Mouse (Mus musculus) right cerebral cortex, postnatal 25 days (tissue): ENCODE results near the gene Hectd3.

Source experiments
- DNase-seq: peaks from one replicate; pipeline ENCODE4 v3.0.0; 2022

Gene Hectd3

DNA sequence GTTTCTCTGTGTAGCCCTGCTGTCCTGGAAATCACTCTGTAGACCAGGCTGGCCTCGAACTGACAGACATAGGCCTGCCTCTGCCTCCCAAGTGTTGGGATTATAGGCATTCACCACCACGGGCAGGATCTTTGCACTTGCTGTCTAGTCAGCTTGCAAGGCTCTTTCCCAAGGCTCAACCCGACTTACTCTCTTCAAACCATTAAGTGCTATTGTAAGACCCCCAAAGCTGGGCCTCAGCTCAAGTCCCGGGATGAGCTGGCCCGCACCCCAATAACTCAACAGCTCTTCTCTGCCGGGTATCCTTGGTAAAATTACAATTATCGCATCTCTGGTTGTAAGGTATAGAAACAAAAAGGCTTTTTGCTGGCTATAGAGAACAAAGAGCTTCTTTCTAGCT is 23.2 kb downstream of the Hectd3 start:
- no peak for DNase-seq

DNA sequence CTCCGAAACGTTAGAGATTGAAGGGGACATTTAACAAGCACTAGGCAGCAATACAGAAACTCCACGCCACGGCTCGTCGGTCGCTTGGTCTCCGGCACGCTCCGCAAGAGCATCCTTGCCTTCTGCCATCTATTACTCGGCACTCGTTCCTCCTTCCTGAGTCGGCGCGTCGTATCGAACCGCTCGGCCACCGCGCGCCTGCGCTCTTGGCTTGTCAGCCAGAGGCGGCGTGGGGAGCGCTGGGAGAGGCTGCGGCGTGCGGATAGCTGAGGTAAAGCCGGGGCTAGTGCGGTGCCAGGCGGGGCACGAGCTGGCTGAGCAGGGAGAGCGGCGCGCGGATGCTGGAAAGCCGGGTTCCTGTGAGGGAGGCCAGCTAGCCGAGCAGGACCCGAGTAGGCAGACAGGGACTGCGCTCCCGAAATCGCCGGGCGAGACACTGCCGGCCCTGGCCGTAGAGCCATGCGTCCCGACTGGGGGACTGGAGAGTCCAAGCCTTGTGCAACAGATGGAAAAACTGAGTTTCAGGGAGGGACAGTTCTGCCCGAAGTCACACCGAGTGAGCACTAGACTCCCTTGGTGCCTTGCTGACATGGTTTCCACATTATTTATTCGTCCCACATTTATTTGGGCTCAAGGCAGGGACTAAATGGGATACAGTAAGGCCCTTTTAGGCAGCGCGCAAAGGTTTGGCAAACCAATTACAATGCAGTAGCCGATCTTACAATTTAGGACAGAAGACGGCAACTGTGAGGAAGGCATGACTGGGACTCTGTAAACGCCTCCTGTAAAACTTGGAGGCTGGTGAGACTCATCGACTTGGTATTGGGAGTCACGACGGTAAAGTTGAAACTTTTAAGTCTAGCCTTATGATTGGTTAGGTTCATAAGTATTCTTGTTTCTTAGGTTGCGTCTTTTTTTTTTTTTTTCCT is 24.4 kb downstream of the Hectd3 start, which contains the start of gene Eif2b3:
Gene Eif2b3 (plus strand): TSS at position 197 of the 929 bp plus-strand sequence.
- DNase-seq = peak; percentile 91

DNA sequence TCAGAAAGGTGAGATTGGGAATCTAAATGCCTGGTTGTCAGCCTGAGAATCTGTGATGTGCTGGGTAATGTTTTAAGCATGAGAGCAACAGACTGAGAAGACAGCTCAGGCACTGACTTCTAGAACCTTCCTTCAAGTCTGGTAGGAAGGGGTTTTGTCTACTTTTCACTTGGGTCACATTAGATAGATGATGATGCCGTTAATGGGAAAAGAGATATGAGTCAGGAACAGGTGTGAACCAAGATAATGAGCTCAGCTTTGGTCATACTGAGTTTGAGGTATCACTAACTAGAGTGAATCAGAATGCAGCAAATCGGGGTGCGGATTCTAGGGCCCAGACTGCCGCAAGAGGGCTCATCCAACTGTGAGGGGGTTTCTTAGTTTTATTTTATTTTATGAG is 28.4 kb downstream of the Hectd3 start:
- DNase-seq = no peak

DNA sequence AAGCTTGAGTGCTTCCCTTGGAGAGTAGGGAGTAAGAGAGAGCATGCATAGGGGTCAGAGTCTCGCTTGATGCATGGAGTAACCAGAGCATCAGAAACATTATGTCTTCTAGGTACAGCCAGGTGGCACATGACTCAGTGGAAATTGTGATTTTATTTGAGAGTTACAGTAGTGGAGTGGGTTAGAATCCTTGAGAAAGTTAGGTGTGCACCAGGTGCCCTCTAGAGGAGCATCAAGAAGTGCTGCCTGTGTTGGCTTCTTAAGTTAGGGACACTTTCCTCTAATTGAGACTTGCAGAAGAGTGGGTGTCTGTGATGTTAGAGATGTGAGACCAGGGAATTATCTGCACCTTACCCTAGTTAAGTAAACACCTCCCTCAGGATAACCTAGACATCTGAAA is 36.0 kb downstream of the Hectd3 start:
- no peak for DNase-seq

DNA sequence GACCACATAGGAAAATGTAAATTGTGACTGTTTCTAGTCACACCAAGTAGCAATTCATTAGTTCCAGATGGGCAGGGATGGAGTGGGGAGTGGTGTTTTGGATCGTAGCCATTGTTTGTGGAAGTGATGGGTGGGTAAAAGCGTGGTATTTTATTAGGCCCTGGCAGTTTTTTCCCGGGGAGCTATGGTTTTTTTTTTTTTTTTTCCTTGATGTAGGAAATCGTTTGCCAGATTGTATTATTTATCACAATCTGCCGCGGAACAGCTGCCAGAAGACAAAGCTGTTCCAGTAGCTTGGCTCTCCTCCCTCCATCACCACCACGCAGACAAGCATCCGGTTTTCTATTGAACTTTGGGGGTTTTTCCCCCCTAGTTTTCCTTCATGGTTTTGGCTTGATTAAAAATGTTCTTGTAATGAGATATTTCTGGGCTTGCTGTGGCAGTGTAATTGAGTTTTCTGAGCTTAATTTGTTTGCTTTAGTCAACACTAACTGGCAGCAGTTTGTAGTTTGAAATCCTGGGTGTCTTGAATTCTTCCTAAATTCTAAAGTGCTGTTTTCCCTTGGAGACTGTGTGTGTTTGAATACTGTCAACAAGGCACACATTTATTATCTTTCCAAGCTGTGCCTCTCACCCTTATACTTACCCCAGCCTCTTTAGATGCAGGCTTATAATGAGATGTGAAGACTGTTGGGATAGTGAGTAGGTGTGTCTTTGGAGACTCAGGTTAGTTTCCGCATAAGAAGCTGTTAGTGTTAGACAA is 45.0 kb downstream of the Hectd3 start:
- DNase-seq = peak; percentile 32

DNA sequence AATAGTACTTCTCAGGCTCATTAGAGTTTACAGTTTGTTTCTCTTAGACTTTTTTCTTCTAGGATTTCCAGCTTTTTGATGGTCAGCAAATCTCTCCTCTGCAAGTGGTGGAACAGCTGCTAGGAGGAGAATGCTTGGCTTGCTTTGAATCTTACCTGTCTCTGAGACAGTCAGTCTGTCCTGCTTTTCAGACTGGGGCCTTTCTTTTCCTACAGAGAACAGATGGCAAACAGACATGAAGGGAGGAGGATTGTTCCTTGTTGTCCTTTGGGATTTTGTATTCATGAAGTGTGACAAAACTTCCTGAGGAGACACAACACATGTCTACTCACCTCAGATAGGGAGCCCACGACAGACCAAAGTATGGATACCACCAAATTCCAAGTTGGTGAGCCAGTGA is 45.7 kb downstream of the Hectd3 start:
- no peak for DNase-seq

DNA sequence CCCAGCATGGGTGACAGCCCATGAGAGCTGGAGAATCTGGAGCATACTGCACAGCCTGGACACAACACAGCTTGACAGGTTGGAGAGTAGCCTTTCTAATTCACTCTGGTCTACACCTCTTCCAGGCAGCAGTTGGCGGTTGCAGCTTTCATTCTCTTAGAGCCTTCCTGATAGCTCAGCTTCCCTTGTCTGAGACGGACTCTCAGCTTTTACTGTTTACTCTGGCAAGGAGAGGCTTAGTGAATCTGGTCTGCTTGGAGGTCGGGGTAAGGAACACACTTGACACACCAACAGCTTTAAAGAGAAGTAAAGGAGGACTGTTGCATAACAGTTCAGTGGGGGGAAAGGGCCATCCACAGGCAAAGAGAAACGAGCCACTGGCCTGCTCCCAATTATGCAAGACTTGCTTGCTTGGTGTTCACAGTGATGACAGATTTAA is 46.2 kb downstream of the Hectd3 start:
- no peak for DNase-seq

DNA sequence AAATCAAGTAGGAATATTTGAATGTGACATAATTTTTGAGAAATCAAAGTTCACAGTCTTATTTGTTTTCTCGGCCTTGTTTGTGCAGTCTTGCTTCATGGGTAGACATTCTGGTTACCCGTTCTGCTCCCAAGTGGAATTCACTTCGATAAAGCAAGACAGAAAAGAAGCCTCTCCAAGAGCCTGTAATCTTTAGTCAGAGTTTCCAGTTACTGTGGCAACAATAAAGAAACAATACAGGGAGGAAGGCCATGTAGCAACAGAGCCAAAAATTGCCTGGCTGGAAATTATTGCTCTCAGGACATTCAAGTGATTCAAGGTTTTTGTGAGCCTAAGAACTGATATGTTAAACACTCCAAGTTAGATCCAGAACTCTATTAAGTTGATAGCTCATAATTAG is 53.7 kb downstream of the Hectd3 start:
- DNase-seq = no peak

DNA sequence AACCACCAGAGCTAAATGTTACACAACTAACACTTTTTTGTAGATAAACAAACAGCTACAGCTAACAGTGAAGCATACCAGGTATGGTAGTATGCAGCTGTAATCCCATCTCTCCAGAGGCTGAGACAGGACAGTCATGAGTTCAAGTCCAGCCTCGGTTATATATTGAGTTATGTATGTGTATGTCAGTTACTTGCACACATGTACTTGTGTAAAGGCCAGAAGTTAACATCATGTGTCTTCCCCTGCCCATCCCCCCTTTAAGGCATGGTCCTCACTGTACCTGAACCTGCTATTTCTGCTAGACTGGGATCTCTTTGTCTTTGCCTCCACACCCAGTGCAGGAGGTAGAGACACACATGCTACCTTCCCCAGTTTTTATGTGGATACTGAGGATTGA is 54.4 kb downstream of the Hectd3 start:
- no peak for DNase-seq

DNA sequence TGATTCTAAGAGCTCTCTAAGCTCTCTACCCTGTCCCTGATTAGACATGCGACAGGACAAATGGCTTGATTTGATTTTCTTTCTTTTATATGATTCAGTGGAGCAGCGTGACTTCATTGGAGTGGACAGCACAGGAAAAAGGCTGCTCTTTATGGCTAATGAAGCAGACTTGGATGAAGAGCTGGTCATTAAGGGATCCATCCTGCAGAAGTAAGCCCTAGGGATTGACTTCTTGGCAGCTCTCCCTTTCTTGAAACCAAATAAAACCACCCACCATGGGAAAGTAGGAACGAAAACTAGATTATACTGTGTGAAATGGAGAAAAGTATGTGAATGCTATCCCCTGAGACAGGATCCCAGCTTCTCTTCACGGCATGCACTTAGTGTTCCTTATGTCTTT is 57.5 kb downstream of the Hectd3 start:
- no peak for DNase-seq

DNA sequence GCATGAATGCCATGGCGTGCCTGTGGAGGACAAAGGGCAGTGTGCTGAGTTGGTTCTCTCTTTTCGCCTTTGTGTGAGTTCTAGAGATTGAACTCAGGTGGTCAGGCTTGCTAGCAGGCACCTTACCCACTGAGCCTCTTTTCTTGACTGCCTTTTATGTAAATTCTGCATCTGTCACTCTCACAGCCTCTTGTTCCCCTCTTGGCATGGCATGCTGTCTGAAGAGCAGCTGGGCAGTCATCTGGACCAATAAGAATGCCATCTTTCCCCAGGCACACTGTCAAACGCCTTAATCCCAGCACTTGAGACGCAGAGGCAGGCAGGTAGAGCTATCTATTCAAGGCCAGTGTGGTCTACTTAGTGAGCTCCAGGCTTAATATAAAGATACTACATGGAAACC is 58.8 kb downstream of the Hectd3 start:
- DNase-seq = no peak
